13 mouse cellular contexts compared by ENCODE assay signal in the genomic region with DNA sequence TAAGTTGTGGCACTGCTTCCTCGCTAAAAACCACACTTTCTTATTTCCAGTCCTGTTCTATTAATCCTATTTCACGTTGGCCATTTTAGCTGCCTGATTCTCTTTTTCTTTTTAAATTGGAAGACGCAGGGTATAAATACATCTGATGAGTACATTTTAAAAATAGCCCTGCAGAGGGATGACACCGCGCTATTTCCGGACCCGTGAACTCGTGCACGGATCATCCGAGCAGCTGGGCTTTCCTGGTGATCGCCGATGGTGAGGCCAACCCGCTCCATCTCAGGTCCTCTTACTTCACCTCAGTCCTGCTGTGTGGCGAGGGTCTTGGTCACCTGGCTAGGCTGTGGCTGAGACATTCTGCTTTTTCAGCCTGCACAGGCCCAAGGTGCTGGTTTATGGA.
"Had no signal": no experiment of that assay in that cellular context is flagged by ENCODE, and none has a peak within 500 bp of the region (broad histone marks: within the 10 kb centered on the region; RNA-seq: fewer than 3 reads in every experiment).

No protein-coding gene starts in this region.

- H3K27ac ChIP-seq: limb, embryonic 10.5 days; liver, embryonic 15.5 days; midbrain, embryonic 12.5 days; neural tube, embryonic 13.5 days; stomach, postnatal 0 days had no signal

- H3K4me3 ChIP-seq: limb, embryonic 10.5 days; liver, embryonic 15.5 days; midbrain, embryonic 12.5 days; neural tube, embryonic 13.5 days had no signal

- DNase-seq: kidney, adult 8-10 months; kidney, postnatal 25 days; lung, embryonic 14.5 days; lung, postnatal 10 days; lung, postnatal 4 days; retina, postnatal 1 day; right cerebral cortex, postnatal 14 days; thymus, postnatal 4 days had no signal
